Mouse (Mus musculus) liver, embryonic 14.5 days (tissue): ENCODE data around the gene Gm10358.

Experiments
- CTCF ChIP-seq: IDR thresholded peaks from 2 replicates; pipeline ENCODE4 v1.5.1; 2016; ENCODE audit warnings: antibody characterized with exemption, low read depth, control low read depth
- EP300 ChIP-seq: IDR thresholded peaks from 2 replicates; pipeline ENCODE4 v1.6.1; 2016; ENCODE audit warnings: antibody characterized with exemption, low read depth

- TF ChIP-seq CTCF (no peak), EP300 (no peak)
These were observed 21.6 kb downstream of the Gm10358 start for GRCm38 (mm10) chr8:75384770-75385290.
